Mouse (Mus musculus): ENCODE measurements around the gene Best3.

- TF ChIP-seq POLR2A (IDR thresholded peaks at IDR 0.05; ENCODE audit: insufficient read depth, low read depth, low read length) (no peak), CTCF (IDR thresholded peaks at IDR 0.05) (peak; percentile 94), EP300 (IDR thresholded peaks at IDR 0.05; ENCODE audit: insufficient read depth, low read depth, low read length) (0 out of 2 replicates have a peak, but pooled peaks have one; percentile 39)
These were observed 47.7 kb downstream of the Best3 start for GRCm38 (mm10) chr10:117033785-117034184.

Data from heart, adult 2 months (tissue).